Mouse (Mus musculus): ENCODE results near the gene R3hdm2.

DNA sequence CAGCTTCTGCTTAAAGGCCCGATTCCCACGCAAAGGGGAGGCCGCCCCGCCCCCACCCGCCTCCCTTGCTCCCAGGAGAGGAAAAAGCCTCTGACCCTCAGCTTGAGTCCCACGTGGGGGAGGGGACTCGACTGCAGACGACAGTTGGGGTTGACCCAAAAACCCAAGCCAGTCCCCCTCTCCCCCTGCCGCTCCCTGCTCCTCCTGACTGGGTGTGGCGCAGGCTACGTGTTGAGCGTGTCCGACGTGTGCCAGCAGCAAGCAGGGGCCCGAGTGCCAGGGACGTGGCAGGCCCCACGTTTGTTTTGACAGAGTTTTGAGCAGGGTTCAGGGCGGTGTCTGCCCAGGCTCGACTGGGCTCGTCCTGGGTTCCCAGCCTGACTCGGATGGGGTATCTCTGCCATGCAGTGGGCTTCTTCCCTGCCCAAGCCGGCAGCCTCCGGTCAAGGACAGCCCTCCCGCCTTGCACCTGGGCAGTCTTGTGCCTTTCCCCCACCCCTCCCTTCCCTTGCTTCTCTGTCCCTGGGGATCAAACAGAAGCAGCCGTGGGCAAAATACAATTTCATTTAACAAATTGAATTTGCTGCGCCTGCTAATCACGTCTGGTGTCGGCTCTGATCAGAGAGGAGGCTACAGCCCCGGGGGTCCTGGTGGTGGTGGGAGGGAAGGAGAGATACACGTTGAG is 136.6 kb downstream of the R3hdm2 start:
- no peak for TF ChIP-seq MYOD1 (IDR thresholded peaks at IDR 0.05; ENCODE audit: control insufficient read depth in 1 of 3, insufficient read length in 2 of 3, low read depth in 2 of 3)
- TF ChIP-seq CEBPB (IDR thresholded peaks at IDR 0.05; ENCODE audit: insufficient read depth, poor library complexity, severe bottlenecking), result no peak
- TF ChIP-seq REST (IDR thresholded peaks at IDR 0.05; ENCODE audit: insufficient read depth, insufficient read length), result no peak
- TF ChIP-seq POLR2A (IDR thresholded peaks at IDR 0.05; ENCODE audit: insufficient read length, low read depth), result peak; percentile 57
- TF ChIP-seq E2F4 (IDR thresholded peaks at IDR 0.05; ENCODE audit: insufficient read depth), result no peak
- no peak for TF ChIP-seq SRF (IDR thresholded peaks at IDR 0.05; ENCODE audit: control insufficient read depth, insufficient read length, low read depth)
- TF ChIP-seq TCF12 (IDR thresholded peaks at IDR 0.05; ENCODE audit: insufficient read depth, poor library complexity, severe bottlenecking), result no peak
- TF ChIP-seq MAX (IDR thresholded peaks at IDR 0.05; ENCODE audit: low read depth), result no peak
- peak; percentile 80 for TF ChIP-seq POLR2AphosphoS2 (IDR thresholded peaks at IDR 0.05; ENCODE audit: insufficient read length, low read depth)
- TF ChIP-seq TCF3 (IDR thresholded peaks at IDR 0.05; ENCODE audit: insufficient read length, low read depth), result no peak
- no peak for TF ChIP-seq MYOG (IDR thresholded peaks at IDR 0.05; ENCODE audit: control insufficient read depth in 1 of 3, insufficient read depth in 1 of 3, insufficient read length in 2 of 3, low read depth in 2 of 3)
- TF ChIP-seq USF1 (IDR thresholded peaks at IDR 0.05; ENCODE audit: low read depth), result no peak

Measured in myocyte (in vitro differentiated cells).